Mouse (Mus musculus) layer of hippocampus, adult 8-10 months (tissue): Measurements from ENCODE around the gene Trap1. TPM values are rescaled to one million over a fixed set of nuclear protein-coding genes. Genes with fewer than 3 reads are reported as not detected.
"Not testable (repeated sequence)": the region's sequence is repeated elsewhere in the genome, so short reads cannot be mapped to it uniquely, and the experiment has no call there.

Experiments
- DNase-seq, 2 experiments: peaks; one replicate each; pipeline ENCODE4 v3.0.0; 2022; ENCODE audit warnings: low spot score in 2 of 2
- total RNA-seq, 4 experiments: library from RNA; stranded (reverse); gene quantifications; 2 replicates each; pipeline ENCODE4 v1.2.4; 2022

The Trap1 gene
- total RNA-seq, result 10 to 100 TPM; 73.6 to 80.6 (median 76.8) TPM

GRCm38 (mm10) chr16:4077384-4078061, at the start of gene Trap1:
TSS of gene Trap1 (minus strand) at chr16:4077827.
- peak; percentile 89 to 95 for DNase-seq

GRCm38 (mm10) chr16:4117072-4117471, 39.4 kb upstream of the Trap1 start:
- no peak for DNase-seq

GRCm38 (mm10) chr16:4100374-4100773, 22.7 kb upstream of the Trap1 start:
- no peak for DNase-seq

- DNase-seq, result no peak
Observed at GRCm38 (mm10) chr16:4097521-4097920, 19.9 kb upstream of the Trap1 start.

GRCm38 (mm10) chr16:4096898-4097297, 19.3 kb upstream of the Trap1 start:
- no peak for DNase-seq

GRCm38 (mm10) chr16:4096141-4096540, 18.5 kb upstream of the Trap1 start:
- peak in 1 of 2 experiments; percentile 39 for DNase-seq

DNA sequence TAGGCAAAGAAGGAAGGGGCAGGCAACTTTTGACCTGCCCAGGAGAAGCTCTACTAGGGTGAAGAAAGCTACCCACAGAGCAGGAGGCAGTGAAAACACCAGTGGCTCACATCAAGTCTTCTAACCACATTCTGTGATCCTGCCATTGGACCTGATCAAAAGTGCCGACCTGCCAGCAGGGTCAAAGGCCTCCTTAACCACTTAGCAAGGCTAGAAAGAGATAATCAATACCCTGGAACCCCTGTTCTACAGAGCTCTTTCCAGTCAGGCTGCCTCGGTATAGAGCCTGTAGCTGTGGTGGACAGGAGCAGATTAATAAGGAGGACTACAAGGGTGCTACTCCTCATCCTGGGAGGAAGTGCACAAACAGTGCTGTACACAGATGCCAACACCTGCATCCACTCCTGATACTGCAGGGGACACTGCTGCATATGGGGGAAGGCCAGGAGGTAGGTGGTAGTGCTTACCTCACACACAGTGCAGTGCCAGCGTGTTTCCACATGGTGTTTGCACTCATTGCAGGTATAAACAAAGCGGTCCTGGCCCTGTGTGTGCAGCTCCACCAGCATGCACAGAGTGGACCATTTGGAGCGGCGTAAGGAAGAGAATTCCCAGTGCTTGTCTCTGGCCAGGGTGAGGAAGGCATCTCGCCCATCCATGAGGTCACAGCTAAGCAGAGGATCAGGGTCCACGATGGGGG, 9.7 kb upstream of the Trap1 start:
- DNase-seq, result no peak

- no peak for DNase-seq
Observed at GRCm38 (mm10) chr16:4085851-4086387, 8.3 kb upstream of the Trap1 start.

DNA sequence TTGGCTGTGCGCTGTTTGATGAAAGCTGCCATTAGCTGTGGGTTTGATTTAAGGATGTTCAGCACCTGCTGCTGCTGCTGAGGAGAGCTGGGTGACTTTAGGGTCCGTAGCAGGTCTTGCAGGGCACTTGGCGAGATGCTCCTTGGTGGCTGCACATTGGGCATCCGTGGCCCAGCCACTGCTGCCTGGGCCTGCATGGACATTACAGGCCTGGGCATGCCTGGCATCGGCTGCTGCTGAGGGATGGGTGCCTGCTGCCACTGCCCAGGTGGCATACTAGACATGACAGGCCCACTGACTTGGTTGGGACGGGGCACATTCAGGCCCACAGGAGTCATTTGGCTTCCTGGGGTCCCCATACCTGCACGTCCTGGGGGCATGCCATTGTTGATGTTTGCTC, 7.4 kb upstream of the Trap1 start:
- DNase-seq, result no peak

DNA sequence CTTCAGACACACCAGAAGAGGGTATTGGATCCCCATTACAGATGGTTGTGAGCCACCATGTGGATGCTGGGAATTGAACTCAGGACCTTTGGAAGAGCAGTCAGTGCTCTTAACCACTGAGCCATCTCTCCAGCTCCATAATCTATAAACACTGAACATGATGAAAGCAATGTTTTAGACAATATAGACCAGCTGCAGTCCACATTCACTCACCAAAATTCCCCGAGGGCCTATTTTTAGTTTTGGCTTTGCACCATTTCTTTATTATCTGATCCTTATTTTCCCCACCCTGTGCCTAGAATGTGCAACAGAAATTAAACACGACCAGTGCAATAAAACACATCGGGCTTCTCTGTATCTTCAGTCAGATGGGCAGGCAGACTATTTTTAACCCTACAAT, 2.8 kb upstream of the Trap1 start:
- DNase-seq, result not testable (repeated sequence)

- DNase-seq, result no peak
Observed at GRCm38 (mm10) chr16:4079656-4080055, 2.0 kb upstream of the Trap1 start.

DNA sequence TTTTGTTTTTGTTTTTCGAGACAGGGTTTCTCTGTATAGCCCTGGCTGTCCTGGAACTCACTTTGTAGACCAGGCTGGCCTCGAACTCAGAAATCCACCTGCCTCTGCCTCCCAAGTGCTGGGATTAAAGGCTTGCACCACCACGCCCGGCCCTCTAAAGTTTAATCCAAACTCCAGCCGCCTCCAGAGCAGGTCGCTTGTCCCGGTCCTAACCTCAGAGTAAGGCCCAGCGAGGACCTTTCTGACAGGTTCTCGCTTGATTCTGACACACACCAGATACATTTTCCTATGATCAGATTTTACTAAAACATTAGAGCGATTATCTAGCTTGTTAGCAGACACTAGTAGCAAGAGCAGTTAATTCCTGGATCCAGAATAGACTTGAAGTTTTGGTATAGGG, 675 bp upstream of the Trap1 start:
- not testable (repeated sequence) for DNase-seq

DNA sequence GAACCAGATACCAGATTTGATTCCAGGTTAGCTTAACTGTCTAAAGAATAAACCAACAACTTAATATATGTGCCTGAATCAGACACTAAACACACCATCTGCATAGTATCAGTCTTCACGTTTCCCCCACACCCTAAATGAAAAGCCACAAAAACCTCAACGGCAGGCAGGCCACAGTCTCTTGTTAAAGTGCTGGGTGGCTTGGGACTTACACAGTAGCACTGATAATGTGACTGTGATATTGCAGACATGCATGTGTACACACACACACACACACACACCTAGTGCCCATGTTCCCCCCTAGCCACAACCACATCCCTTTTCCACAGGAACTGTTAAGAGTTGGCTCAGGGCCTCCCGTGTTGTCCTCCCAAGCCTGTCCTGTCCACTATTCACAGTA, 2.8 kb downstream of the Trap1 start:
- DNase-seq, result no peak

GRCm38 (mm10) chr16:4074297-4074696, 3.3 kb downstream of the Trap1 start:
- DNase-seq, result no peak

DNA sequence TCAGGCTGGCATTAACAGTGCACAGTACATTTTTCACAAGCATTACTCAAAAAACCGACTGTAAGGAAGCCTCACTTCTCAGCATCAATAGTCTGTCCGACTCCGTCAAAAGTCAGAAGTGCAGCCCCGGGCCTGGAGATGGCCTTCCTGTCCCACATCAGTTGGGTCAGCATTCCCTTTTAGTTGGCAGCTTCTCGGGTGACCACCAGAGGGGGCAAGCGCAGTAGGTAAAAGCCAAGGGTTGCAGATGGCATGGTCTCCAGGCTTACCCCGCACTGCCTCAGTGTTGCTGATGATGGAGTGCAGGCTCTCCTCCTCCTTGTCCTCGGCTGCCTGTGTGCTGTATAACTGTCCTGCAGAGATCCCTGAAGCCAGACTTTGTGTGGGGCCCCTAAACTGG, 9.0 kb downstream of the Trap1 start:
- peak in 1 of 2 experiments; percentile 47 for DNase-seq

GRCm38 (mm10) chr16:4064945-4065344, 12.7 kb downstream of the Trap1 start:
- DNase-seq, result no peak

- DNase-seq, result no peak
Observed at GRCm38 (mm10) chr16:4053811-4054210, 23.8 kb downstream of the Trap1 start.

GRCm38 (mm10) chr16:4052601-4053000, 25.0 kb downstream of the Trap1 start:
- no peak for DNase-seq

DNA sequence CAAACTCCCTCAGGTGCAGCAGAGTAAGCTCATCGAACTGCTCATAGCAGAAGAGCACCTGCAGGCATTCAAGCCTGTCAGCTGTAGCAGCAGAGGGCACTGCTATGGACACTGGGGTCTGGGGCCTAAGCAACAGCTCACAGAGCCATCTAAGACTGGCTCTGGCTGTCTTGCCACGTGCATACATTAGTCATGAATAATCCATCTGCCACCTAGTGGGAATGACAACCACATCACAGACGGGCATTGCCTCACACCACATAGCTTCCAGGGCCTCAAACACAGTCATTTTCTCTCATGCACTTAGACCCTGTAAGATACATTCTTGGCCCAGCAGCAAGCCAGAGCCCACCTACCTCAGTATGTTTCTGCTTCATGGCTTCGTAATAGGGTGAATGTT, 32.1 kb downstream of the Trap1 start:
- DNase-seq, result peak in 1 of 2 experiments; percentile 15

GRCm38 (mm10) chr16:4044093-4044492, 33.5 kb downstream of the Trap1 start:
- no peak for DNase-seq

GRCm38 (mm10) chr16:4041646-4042045, 36.0 kb downstream of the Trap1 start:
- DNase-seq, result no peak

DNA sequence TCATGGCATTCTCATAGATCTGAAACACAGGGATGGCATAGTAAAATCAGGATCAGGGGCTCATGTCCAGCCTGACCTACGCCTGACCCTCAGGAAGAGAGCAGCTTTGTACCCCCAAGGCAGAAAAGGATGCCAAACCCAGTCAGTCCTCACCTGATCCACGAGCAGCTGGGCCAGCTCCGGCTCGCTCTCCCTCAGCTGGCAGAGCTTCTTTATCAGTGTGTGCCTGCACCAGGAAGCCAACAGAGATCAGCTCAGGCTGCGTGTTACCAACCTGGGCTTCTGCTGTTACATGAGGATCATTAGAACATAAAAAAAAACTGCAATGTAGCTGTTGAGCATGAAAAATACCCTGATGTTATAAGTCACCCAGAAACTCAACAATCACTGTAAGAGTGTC, 37.4 kb downstream of the Trap1 start:
- DNase-seq, result no peak

DNA sequence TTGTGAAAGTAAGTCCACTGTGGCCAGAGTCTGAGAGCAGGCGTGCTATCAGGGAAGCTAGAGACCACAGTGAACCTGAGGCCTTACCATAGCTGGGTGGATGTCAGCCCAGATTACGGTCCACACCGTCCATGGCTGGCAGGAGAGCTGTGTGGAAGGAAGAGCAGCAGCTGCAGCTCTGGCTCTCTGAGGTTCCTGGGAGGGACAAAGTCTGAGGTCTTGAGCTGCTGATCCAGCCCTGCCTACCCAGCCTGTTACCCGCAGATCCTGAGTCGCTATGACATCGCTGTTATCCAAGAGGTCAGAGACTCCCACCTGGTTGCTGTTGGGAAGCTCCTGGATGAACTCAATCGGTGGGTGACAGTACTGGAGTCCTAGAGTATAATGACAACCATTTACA, 39.9 kb downstream of the Trap1 start:
- DNase-seq, result no peak
